Mouse (Mus musculus): ENCODE measurements around the gene Zfp558. TPM values are rescaled to one million over a fixed set of nuclear protein-coding genes. Genes with fewer than 3 reads are reported as not detected.

Zfp558 gene
- polyA plus RNA-seq (2015; fragmentation: Nextera tagmentation; extraction: Ambion mirVana) = 4.9 TPM in 2 replicates

DNA sequence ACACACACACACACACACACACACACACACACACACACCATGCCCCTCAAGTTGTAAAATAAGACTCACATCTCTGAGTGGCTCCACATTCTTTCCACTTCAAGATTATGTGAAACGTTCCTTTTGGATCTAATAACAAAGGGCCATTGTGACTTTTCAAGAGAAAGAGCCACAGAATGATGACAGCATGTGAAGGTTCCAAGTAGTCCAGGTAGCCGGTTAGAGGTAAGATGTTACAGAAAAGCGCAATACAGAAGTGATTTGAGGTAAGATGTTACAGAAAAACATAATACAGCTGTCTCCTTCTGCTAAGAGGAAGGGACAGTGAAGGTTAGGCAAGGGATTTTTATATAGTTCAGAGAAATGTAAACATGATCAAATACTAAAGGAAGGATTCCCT, at the start of gene Zfp558, which contains the start of gene Mbd3l1:
Gene Zfp558 (minus strand): TSS at position 101 of the 400 bp plus-strand sequence.
Gene Mbd3l1 (plus strand): TSS at position 192 of the 400 bp plus-strand sequence.
- Histone ChIP-seq H3K36me3 (ENCODE audit: insufficient read depth, low read length) (no peaks in the 10 kb centered on the region), H3K4me3 (replicated peaks; ENCODE audit: low read depth, low read length) (no peak within 1 kb of the TSS), H3K4me2 (ENCODE audit: low read length) (no peak within 1 kb of the TSS), H3K4me1 (replicated peaks; ENCODE audit: insufficient read depth, low read length) (no peaks in the 10 kb centered on the region), H3K27ac (no peak within 1 kb of the TSS), H3K9ac (ENCODE audit: low read depth, low read length) (no peak within 1 kb of the TSS), H3K27me3 (ENCODE audit: insufficient read depth, low read length) (no peaks in the 10 kb centered on the region), H3K9me3 (replicated peaks; ENCODE audit: low read length) (no peaks in the 10 kb centered on the region)
- ATAC-seq (replicated peaks; ENCODE audit: low FRiP score, low read depth) (no peak), DNase-seq (ENCODE audit: low spot score) (no peak)
- no peak for TF ChIP-seq CTCF (IDR thresholded peaks at IDR 0.05; ENCODE audit: low read depth)
- 71% methylated on average over 3 of the region's 3 CpGs for WGBS

DNA sequence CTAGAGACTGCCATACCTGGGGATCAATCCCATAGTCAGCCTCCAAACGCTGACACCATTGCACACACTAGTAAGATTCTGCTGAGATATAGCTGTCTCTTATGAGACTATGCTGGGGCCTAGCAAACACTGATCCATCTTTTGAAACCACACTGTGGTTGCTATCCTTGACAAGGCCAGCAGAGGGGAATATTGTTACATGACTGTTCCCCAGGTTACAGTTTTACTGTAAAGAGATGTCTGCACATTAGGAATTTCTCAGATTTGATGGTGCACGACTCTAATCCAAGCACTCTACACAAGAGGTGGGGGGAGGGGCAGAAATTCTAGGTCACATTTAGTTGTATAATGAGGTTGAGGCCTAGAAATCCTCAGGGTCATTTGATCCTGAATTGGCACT, 30.0 kb upstream of the Zfp558 start:
- peak; percentile 33 for DNase-seq (ENCODE audit: low spot score)

GRCm38 (mm10) chr9:18473324-18474128, 4.5 kb downstream of the Zfp558 start:
- no peaks in the 10 kb centered on the region for H3K27me3 ChIP-seq (ENCODE audit: insufficient read depth, low read length)
- no peaks in the 10 kb centered on the region for H3K36me3 ChIP-seq (ENCODE audit: insufficient read depth, low read length)
- TF ChIP-seq CTCF (IDR thresholded peaks at IDR 0.05; ENCODE audit: low read depth) = peak; percentile 48
- H3K9me3 ChIP-seq (replicated peaks; ENCODE audit: low read length) = no peaks in the 10 kb centered on the region
- ATAC-seq (replicated peaks; ENCODE audit: low FRiP score, low read depth) (peak; percentile 94), DNase-seq (ENCODE audit: low spot score) (peak; percentile 95)
- peak overlapping the region; percentile 49 for H3K9ac ChIP-seq (ENCODE audit: low read depth, low read length)
- H3K4me3 ChIP-seq (replicated peaks; ENCODE audit: low read depth, low read length) = peak overlapping the region; percentile 57
- peak overlapping the region; percentile 80 for H3K27ac ChIP-seq
- H3K4me2 ChIP-seq (ENCODE audit: low read length) = peak overlapping the region; percentile 63
- no peaks in the 10 kb centered on the region for H3K4me1 ChIP-seq (replicated peaks; ENCODE audit: insufficient read depth, low read length)
- 5% methylated on average over 39 of the region's 39 CpGs for WGBS

More for the DNA sequence above, 30.0 kb upstream of the Zfp558 start:
- Histone ChIP-seq H3K4me2 (ENCODE audit: low read length) (no peak overlapping the region), H3K36me3 (ENCODE audit: insufficient read depth, low read length) (no peaks in the 10 kb centered on the region), H3K9ac (ENCODE audit: low read depth, low read length) (no peak overlapping the region), H3K9me3 (replicated peaks; ENCODE audit: low read length) (no peaks in the 10 kb centered on the region), H3K4me3 (replicated peaks; ENCODE audit: low read depth, low read length) (no peak overlapping the region), H3K27me3 (ENCODE audit: insufficient read depth, low read length) (no peaks in the 10 kb centered on the region), H3K4me1 (replicated peaks; ENCODE audit: insufficient read depth, low read length) (no peaks in the 10 kb centered on the region), H3K27ac (no peak overlapping the region)
- peak; percentile 58 for TF ChIP-seq CTCF (IDR thresholded peaks at IDR 0.05; ENCODE audit: low read depth)
- ATAC-seq (replicated peaks; ENCODE audit: low FRiP score, low read depth) = 0 out of 2 replicates have a peak, but pooled peaks have one; percentile 49
- 39% methylated on average over 2 of the region's 2 CpGs for WGBS

DNA sequence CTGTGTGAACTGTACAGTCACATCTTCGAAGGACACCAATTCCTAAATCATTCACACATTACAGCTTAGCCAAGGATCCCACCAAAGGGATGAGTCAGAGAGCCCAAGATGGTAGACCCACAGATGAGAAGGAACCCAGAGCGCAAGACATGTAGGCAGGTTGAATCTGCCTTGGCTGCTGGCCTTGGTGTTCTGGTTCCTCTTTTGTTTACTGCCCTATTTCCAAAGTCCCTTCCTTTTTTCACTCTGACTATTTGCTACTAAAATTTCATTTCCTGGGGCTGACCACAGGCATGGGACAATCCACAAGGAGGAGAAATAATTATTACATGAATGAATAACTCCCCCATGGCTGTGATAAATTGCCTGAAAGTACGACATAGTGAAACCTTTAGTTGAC, 10.1 kb downstream of the Zfp558 start:
- Histone ChIP-seq H3K9me3 (replicated peaks; ENCODE audit: low read length) (no peaks in the 10 kb centered on the region), H3K36me3 (ENCODE audit: insufficient read depth, low read length) (no peaks in the 10 kb centered on the region), H3K4me2 (ENCODE audit: low read length) (no peak overlapping the region), H3K9ac (ENCODE audit: low read depth, low read length) (no peak overlapping the region), H3K27me3 (ENCODE audit: insufficient read depth, low read length) (no peaks in the 10 kb centered on the region), H3K27ac (no peak overlapping the region), H3K4me3 (replicated peaks; ENCODE audit: low read depth, low read length) (no peak overlapping the region), H3K4me1 (replicated peaks; ENCODE audit: insufficient read depth, low read length) (no peaks in the 10 kb centered on the region)
- WGBS = 74% methylated on average over 3 of the region's 3 CpGs
- DNase-seq (ENCODE audit: low spot score) = peak; percentile 19
- no peak for TF ChIP-seq CTCF (IDR thresholded peaks at IDR 0.05; ENCODE audit: low read depth)
- no peak for ATAC-seq (replicated peaks; ENCODE audit: low FRiP score, low read depth)

DNA sequence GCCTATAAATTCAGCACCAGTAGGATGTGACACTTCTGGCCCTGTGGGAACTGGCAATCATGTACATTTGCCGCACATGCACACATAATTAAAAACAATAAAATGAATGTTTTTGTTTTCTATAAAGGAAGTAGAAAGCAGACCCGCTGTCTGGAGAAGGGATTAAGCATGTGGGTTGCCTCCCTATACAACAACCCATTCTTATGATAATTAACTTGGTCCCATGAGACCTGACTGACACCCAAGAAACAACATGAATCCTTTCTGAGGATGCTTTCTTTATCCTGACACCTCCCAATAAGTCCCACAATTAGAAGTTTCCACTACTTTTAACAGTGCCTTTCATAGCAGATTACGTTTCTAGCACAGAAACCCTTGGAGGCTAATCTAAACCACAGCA, 10.7 kb downstream of the Zfp558 start:
- no peaks in the 10 kb centered on the region for H3K27me3 ChIP-seq (ENCODE audit: insufficient read depth, low read length)
- no peak overlapping the region for H3K4me3 ChIP-seq (replicated peaks; ENCODE audit: low read depth, low read length)
- WGBS = 77% methylated on average over 3 of the region's 3 CpGs
- no peak overlapping the region for H3K9ac ChIP-seq (ENCODE audit: low read depth, low read length)
- ATAC-seq (replicated peaks; ENCODE audit: low FRiP score, low read depth) (no peak), DNase-seq (ENCODE audit: low spot score) (no peak)
- no peak for TF ChIP-seq CTCF (IDR thresholded peaks at IDR 0.05; ENCODE audit: low read depth)
- H3K36me3 ChIP-seq (ENCODE audit: insufficient read depth, low read length) = no peaks in the 10 kb centered on the region
- H3K27ac ChIP-seq = no peak overlapping the region
- no peaks in the 10 kb centered on the region for H3K4me1 ChIP-seq (replicated peaks; ENCODE audit: insufficient read depth, low read length)
- no peak overlapping the region for H3K4me2 ChIP-seq (ENCODE audit: low read length)
- H3K9me3 ChIP-seq (replicated peaks; ENCODE audit: low read length) = no peaks in the 10 kb centered on the region

DNA sequence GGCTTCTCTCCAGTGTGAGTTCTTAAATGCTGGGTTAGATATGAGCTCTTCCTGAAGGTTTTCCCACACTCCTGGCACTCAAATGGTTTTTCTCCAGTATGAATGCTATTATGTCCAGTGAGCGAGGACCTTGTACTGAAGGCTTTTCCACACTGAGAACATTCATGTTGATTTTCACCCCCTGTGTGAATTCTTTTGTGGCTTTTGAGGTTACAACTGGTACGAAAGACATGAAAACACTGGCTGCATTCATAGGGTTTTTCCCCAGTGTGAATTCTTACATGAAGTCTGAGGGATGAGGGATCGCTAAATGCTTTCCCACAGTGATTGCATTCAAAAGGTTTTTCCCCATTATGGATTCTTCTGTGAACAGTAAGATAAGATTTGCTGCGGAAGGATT, 21.5 kb downstream of the Zfp558 start:
- Histone ChIP-seq H3K4me3 (replicated peaks; ENCODE audit: low read depth, low read length) (no peak overlapping the region), H3K27me3 (ENCODE audit: insufficient read depth, low read length) (no peaks in the 10 kb centered on the region), H3K27ac (no peak overlapping the region), H3K9ac (ENCODE audit: low read depth, low read length) (no peak overlapping the region), H3K4me1 (replicated peaks; ENCODE audit: insufficient read depth, low read length) (no peaks in the 10 kb centered on the region), H3K9me3 (replicated peaks; ENCODE audit: low read length) (no peaks in the 10 kb centered on the region), H3K36me3 (ENCODE audit: insufficient read depth, low read length) (peaks cover 4% of the 10 kb centered on the region), H3K4me2 (ENCODE audit: low read length) (no peak overlapping the region)
- whole genome bisulfite sequencing = 97% methylated on average over 4 of the region's 4 CpGs
- ATAC-seq (replicated peaks; ENCODE audit: low FRiP score, low read depth) = no peak
- TF ChIP-seq CTCF (IDR thresholded peaks at IDR 0.05; ENCODE audit: low read depth) = no peak
- DNase-seq (ENCODE audit: low spot score) = no peak

All from kidney, postnatal 0 days (tissue).